Mouse (Mus musculus) hindbrain, postnatal 0 days (tissue): Measurements from ENCODE around the gene Mrpl51. TPM values are rescaled to one million over a fixed set of nuclear protein-coding genes. Genes with fewer than 3 reads are reported as not detected.

ENCODE experiments used
- ATAC-seq: fragments of 200-750 bp; cut with Nextera tagmentation; 2 replicates; pipeline ENCODE4 v1.8.0; 2017; ENCODE audit warnings: mild to moderate bottlenecking, moderate TSS enrichment, moderate library complexity
- DNase-seq: peaks from one replicate; pipeline ENCODE4 v3.0.0-alpha.2; 2015; ENCODE audit warnings: low spot score
- H3K27ac ChIP-seq: fragments of 300-500 bp; sonication (generic); 2 replicates; pipeline ENCODE4 v1.5.1; 2014; ENCODE audit warnings: mild to moderate bottlenecking
- H3K27me3 ChIP-seq: fragments of 300-500 bp; sonication (generic); 2 replicates; pipeline ENCODE4 v1.6.1; 2014; ENCODE audit warnings: low read length, mixed read lengths; ENCODE audit not compliant: insufficient read depth
- H3K36me3 ChIP-seq: fragments of 300-500 bp; sonication (generic); 2 replicates; pipeline ENCODE4 v1.6.1; 2014; ENCODE audit warnings: low read length, mixed read lengths; ENCODE audit not compliant: insufficient read depth
- H3K4me1 ChIP-seq: fragments of 300-500 bp; sonication (generic); 2 replicates; pipeline ENCODE4 v1.6.1; 2014; ENCODE audit warnings: antibody characterized with exemption, low read length, mixed read lengths; ENCODE audit not compliant: insufficient read depth
- H3K4me2 ChIP-seq: fragments of 300-500 bp; sonication (generic); 2 replicates; pipeline ENCODE4 v1.6.1; 2014; ENCODE audit warnings: low read depth, mild to moderate bottlenecking, low read length, moderate library complexity, mixed read lengths
- H3K4me3 ChIP-seq: fragments of 300-500 bp; sonication (generic); 2 replicates; pipeline ENCODE4 v1.5.1; 2014; ENCODE audit warnings: low read length
- H3K9ac ChIP-seq: fragments of 300-500 bp; sonication (generic); replicated peaks from 2 replicates; pipeline ENCODE4 v1.6.1; 2014; ENCODE audit warnings: mild to moderate bottlenecking, low read length, moderate library complexity, mixed read lengths
- H3K9me3 ChIP-seq: fragments of 300-500 bp; sonication (generic); 2 replicates; pipeline ENCODE4 v1.6.1; 2016; ENCODE audit warnings: low read length, mixed read lengths
- CTCF ChIP-seq: IDR thresholded peaks from 2 replicates; pipeline ENCODE4 v1.5.1; 2016; ENCODE audit warnings: antibody characterized with exemption, control low read depth, low read depth
- WGBS: fragments of 180-500 bp; shearing (Covaris S2); extraction: QIAGEN DNeasy Blood & Tissue Kit; methylation state at CpG from one replicate; pipeline ENCODE4 v1.1.7; 2014; 5-methylcytosine and 5-hydroxymethylcytosine counted together
- polyA plus RNA-seq: library from polyadenylated mRNA; unstranded; fragments of >200 nt; fragmentation: Nextera tagmentation; extraction: Ambion mirVana; gene quantifications from 2 replicates; pipeline ENCODE4 v1.2.1, GENCODE M21; 2015
- total RNA-seq: library from RNA; depleted of rRNA; stranded (reverse); fragments of >200 nt; gene quantifications from 2 replicates; pipeline ENCODE4 v1.2.3, GENCODE M21; 2014

Mrpl51 gene
- total and polyA plus RNA-seq, 2 experiments from 2014 or later = 40.3 to 163 TPM

- Histone ChIP-seq H3K4me1 (peaks cover 6% of the 10 kb centered on the region), H3K4me3 (no peak overlapping the region), H3K27ac (no peak overlapping the region), H3K4me2 (no peak overlapping the region), H3K27me3 (no peaks in the 10 kb centered on the region; the same call in 1 of the 2 replicates), H3K9ac (no peak overlapping the region), H3K9me3 (no peaks in the 10 kb centered on the region), H3K36me3 (no peaks in the 10 kb centered on the region)
- 83% methylated on average over 11 of the region's 11 CpGs for WGBS
- no peak for DNase-seq
- TF ChIP-seq CTCF = no peak
- no peak for ATAC-seq
Measured at GRCm38 (mm10) chr6:125217899-125218298, 26.3 kb downstream of the Mrpl51 start.

GRCm38 (mm10) chr6:125218963-125219362 lies 27.4 kb downstream of the Mrpl51 start:
- Histone ChIP-seq H3K27ac (no peak overlapping the region), H3K27me3 (no peaks in the 10 kb centered on the region), H3K4me2 (no peak overlapping the region), H3K9me3 (no peaks in the 10 kb centered on the region), H3K4me3 (no peak overlapping the region), H3K36me3 (no peaks in the 10 kb centered on the region), H3K9ac (no peak overlapping the region), H3K4me1 (peaks cover 6% of the 10 kb centered on the region)
- DNase-seq (peak; percentile 74), ATAC-seq (no peak)
- peak; percentile 88 for TF ChIP-seq CTCF
- WGBS = 71% methylated on average over 4 of the region's 4 CpGs

GRCm38 (mm10) chr6:125221115-125221745 lies 29.6 kb downstream of the Mrpl51 start:
- Histone ChIP-seq H3K27ac (no peak overlapping the region), H3K4me2 (no peak overlapping the region), H3K9me3 (no peaks in the 10 kb centered on the region), H3K4me3 (no peak overlapping the region), H3K9ac (no peak overlapping the region), H3K36me3 (no peaks in the 10 kb centered on the region), H3K27me3 (no peaks in the 10 kb centered on the region), H3K4me1 (peaks cover 3% of the 10 kb centered on the region; the same call in 1 of the 2 replicates)
- 90% methylated on average over 20 of the region's 20 CpGs for WGBS
- DNase-seq = no peak
- no peak for TF ChIP-seq CTCF
- no peak for ATAC-seq

GRCm38 (mm10) chr6:125222146-125222545 lies 30.5 kb downstream of the Mrpl51 start:
- no peak overlapping the region for H3K4me3 ChIP-seq
- H3K36me3 ChIP-seq = no peaks in the 10 kb centered on the region
- no peak overlapping the region for H3K9ac ChIP-seq
- no peak for TF ChIP-seq CTCF
- DNase-seq (no peak), ATAC-seq (no peak)
- no peaks in the 10 kb centered on the region for H3K4me1 ChIP-seq
- no peak overlapping the region for H3K27ac ChIP-seq
- 72% methylated on average over 2 of the region's 2 CpGs for WGBS
- H3K9me3 ChIP-seq = no peaks in the 10 kb centered on the region
- no peak overlapping the region for H3K4me2 ChIP-seq
- H3K27me3 ChIP-seq = no peaks in the 10 kb centered on the region

DNA sequence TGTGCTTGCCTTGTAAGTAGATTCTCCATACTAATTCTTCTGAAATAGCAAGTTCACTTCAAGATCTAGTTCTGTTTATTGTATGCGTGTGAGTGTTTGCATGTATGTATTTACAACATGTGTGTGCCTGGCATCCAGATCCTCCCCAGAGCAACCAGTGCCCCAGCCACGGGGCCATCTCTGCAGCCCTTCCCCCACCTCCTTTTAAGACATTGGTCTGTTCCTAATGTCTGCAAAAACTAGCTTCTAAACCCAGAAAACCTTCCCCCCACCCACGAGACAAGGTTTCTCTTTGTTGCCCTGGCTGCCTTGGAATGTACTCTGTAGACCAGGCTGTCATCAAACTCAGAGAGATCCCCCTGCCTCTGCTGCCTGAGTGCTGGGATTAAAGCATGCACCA lies 31.0 kb downstream of the Mrpl51 start:
- H3K9ac ChIP-seq = no peak overlapping the region
- no peaks in the 10 kb centered on the region for H3K27me3 ChIP-seq
- DNase-seq (no peak), ATAC-seq (no peak)
- H3K27ac ChIP-seq = no peak overlapping the region
- no peak overlapping the region for H3K4me2 ChIP-seq
- no peaks in the 10 kb centered on the region for H3K9me3 ChIP-seq
- no peak for TF ChIP-seq CTCF
- no peaks in the 10 kb centered on the region for H3K4me1 ChIP-seq
- no peaks in the 10 kb centered on the region for H3K36me3 ChIP-seq
- 88% methylated on average over 3 of the region's 3 CpGs for WGBS
- H3K4me3 ChIP-seq = no peak overlapping the region

DNA sequence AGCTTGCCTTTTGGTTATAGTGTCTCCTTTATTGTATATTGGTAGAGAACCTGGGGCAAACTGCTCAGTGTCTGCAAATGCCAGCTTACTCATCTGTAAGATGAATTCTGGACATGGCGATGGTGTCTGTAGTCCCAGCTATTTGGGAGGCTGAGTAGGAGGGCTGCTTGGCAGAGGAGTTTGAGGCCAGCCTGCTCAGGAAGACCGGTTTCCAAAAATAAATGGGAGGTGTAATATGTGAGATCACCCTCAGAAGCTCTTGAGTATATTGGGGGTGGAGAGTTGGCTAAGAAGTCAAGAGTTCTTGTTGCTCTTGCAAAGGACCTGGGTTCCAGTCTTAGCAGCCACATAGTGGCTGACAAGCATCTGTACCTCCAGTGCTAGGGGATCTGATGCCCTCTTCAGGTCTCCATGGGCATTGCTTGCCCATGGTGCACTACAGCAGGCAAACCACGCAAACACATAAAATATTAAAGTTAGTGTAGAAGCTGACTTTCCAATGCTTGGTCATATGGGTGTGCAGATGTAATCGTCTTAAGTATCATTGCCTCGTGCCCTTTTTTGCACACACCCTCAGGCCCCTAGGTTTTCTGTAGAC lies 34.0 kb downstream of the Mrpl51 start:
- no peak overlapping the region for H3K4me2 ChIP-seq
- H3K9ac ChIP-seq = no peak overlapping the region
- no peak for DNase-seq
- H3K27me3 ChIP-seq = no peaks in the 10 kb centered on the region
- no peak overlapping the region for H3K27ac ChIP-seq
- H3K9me3 ChIP-seq = no peaks in the 10 kb centered on the region
- peak; percentile 48 for TF ChIP-seq CTCF
- no peak for ATAC-seq
- no peaks in the 10 kb centered on the region for H3K4me1 ChIP-seq
- whole genome bisulfite sequencing = 86% methylated on average over 5 of the region's 5 CpGs
- no peaks in the 10 kb centered on the region for H3K36me3 ChIP-seq
- no peak overlapping the region for H3K4me3 ChIP-seq

GRCm38 (mm10) chr6:125230571-125230970 lies 39.0 kb downstream of the Mrpl51 start:
- DNase-seq (no peak), ATAC-seq (no peak)
- Histone ChIP-seq H3K4me3 (no peak overlapping the region), H3K27ac (peak overlapping the region; percentile 51; the same call in 1 of the 2 replicates), H3K9ac (no peak overlapping the region; the same call in 1 of the 2 replicates), H3K4me1 (peaks cover 10% of the 10 kb centered on the region; the same call in 1 of the 2 replicates), H3K4me2 (peak overlapping the region; percentile 89), H3K9me3 (no peaks in the 10 kb centered on the region), H3K36me3 (no peaks in the 10 kb centered on the region), H3K27me3 (no peaks in the 10 kb centered on the region)
- no peak for TF ChIP-seq CTCF
- WGBS = 67% methylated on average over 9 of the region's 9 CpGs
